In genomic region chr5:147957592-147958271, GRCm38 (mm10) we compare ENCODE assay signal across 8 mouse cellular contexts. TPM values are rescaled to one million over a fixed set of nuclear protein-coding genes. Genes with fewer than 3 reads are reported as not detected.
DNase-seq lines count a peak whose midpoint lies in the region; ATAC-seq and TF ChIP-seq lines count a peak whose summit lies in the region.

No protein-coding gene starts in this region.

- peak; percentile 17 for DNase-seq in embryo, embryonic 10 days (ENCODE audit: low spot score)
- DNase-seq in embryo, embryonic 9.5 days (ENCODE audit: extremely low spot score): no peak
- DNase-seq in cerebellum, postnatal 14 days: peak; percentile 82 to 86
- DNase-seq in heart, adult 18-20 months: peak; percentile 68 to 75
- DNase-seq in left cerebral cortex, postnatal 10 days (ENCODE audit: extremely low spot score in 1 of 2, low spot score in 2 of 2): peak; percentile 77 to 80
- peak; percentile 64 to 75 for DNase-seq in lung, postnatal 4 days
- DNase-seq in stomach, postnatal 0 days (ENCODE audit: low spot score): peak; percentile 60

- no peak overlapping the region for H3K27ac ChIP-seq in intestine, postnatal 0 days (ENCODE audit: low read depth, low read length)
- H3K27ac ChIP-seq in stomach, postnatal 0 days (replicated peaks): no peak overlapping the region

- H3K9me3 ChIP-seq in intestine, postnatal 0 days (ENCODE audit: control insufficient read depth): no peaks in the 10 kb centered on the region
- H3K9me3 ChIP-seq in stomach, postnatal 0 days (ENCODE audit: control insufficient read depth, low read length): no peaks in the 10 kb centered on the region

- peak; percentile 33; the same call in 1 of the 2 replicates for ATAC-seq in intestine, postnatal 0 days
- peak; percentile 2 for ATAC-seq in stomach, postnatal 0 days (ENCODE audit: low FRiP score, low TSS enrichment)

- H3K4me3 ChIP-seq in intestine, postnatal 0 days (ENCODE audit: low read depth, low read length): peak overlapping the region; percentile 50
- peak overlapping the region; percentile 48 for H3K4me3 ChIP-seq in stomach, postnatal 0 days (ENCODE audit: low read depth, low read length)

- intact Hi-C loops in left cerebral cortex, postnatal 10 days (cut with DNase I): loop anchor here (5.0 kb wide), 1 partner anchor 285 kb away; no protein-coding TSS in a partner anchor

- H3K4me1 ChIP-seq in intestine, postnatal 0 days (replicated peaks; ENCODE audit: control insufficient read depth, insufficient read depth, low read length): 0 out of 2 replicates have a peak, but pooled peaks cover 3% of the 10 kb centered on the region
- peaks cover 3% of the 10 kb centered on the region; the same call in 1 of the 2 replicates for H3K4me1 ChIP-seq in stomach, postnatal 0 days (replicated peaks; ENCODE audit: control insufficient read depth, insufficient read depth)

- no peaks in the 10 kb centered on the region for H3K36me3 ChIP-seq in intestine, postnatal 0 days (ENCODE audit: control insufficient read depth, insufficient read depth)
- no peaks in the 10 kb centered on the region for H3K36me3 ChIP-seq in stomach, postnatal 0 days (ENCODE audit: control insufficient read depth, insufficient read depth, low read length)

- under 1% methylated on average over 42 of the region's 42 CpGs for WGBS in intestine, postnatal 0 days
- whole genome bisulfite sequencing in stomach, postnatal 0 days: under 1% methylated on average over 42 of the region's 42 CpGs

- TF ChIP-seq CTCF in intestine, postnatal 0 days (IDR thresholded peaks at IDR 0.05; ENCODE audit: low read depth): no peak
- TF ChIP-seq CTCF in stomach, postnatal 0 days (IDR thresholded peaks at IDR 0.05; ENCODE audit: low read depth): no peak

- peaks cover 28% of the 10 kb centered on the region for H3K27me3 ChIP-seq in intestine, postnatal 0 days (replicated peaks; ENCODE audit: control insufficient read depth, insufficient read depth, low read length)
- H3K27me3 ChIP-seq in stomach, postnatal 0 days (ENCODE audit: control insufficient read depth, insufficient read depth, low read length): no peaks in the 10 kb centered on the region; the same call in 1 of the 2 replicates

- no peak for TF ChIP-seq EP300 in stomach, postnatal 0 days (optimal IDR thresholded peaks at IDR 0.05)

- H3K4me2 ChIP-seq in intestine, postnatal 0 days (replicated peaks; ENCODE audit: low read depth): peak overlapping the region; percentile 83
- H3K4me2 ChIP-seq in stomach, postnatal 0 days (replicated peaks; ENCODE audit: low read depth): peak overlapping the region; percentile 86

- 0 out of 2 replicates have a peak overlapping the region, but pooled peaks have one; percentile 38 for H3K9ac ChIP-seq in intestine, postnatal 0 days (ENCODE audit: low read depth, low read length)
- H3K9ac ChIP-seq in stomach, postnatal 0 days (ENCODE audit: low read length): peak overlapping the region; percentile 45

RNA-seq across cellular contexts. Expression of gene Mtus2, which starts 0.6 kb away (rescaled TPM):
- total RNA-seq in heart, adult 18-20 months (2021): 10 to 100 TPM; 82.2 to 93.8 TPM
- 14.0 and 15.8 TPM in 2 replicates for polyA plus RNA-seq in intestine, postnatal 0 days (2015; fragmentation: Nextera tagmentation; extraction: Ambion mirVana)
- total RNA-seq in left cerebral cortex, postnatal 10 days (2021): 10 to 100 TPM; 43.2 to 44.3 TPM
- polyA plus RNA-seq in stomach, postnatal 0 days (2015; fragmentation: Nextera tagmentation; extraction: Ambion mirVana): 8.3 and 12.3 TPM in 2 replicates
